Mouse (Mus musculus): ENCODE measurements at regions not wholly inside any gene's neighbourhood (a gene's known extent, or its start where the extent isn't known, plus 50 kb on each side); places are given as distances from the start of the nearest gene placed in this dataset.
A peak's percentile ranks its signal among the peaks of the same experiment; 100 is the strongest.

- DNase-seq (ENCODE audit: low read depth, low spot score) = no peak
These were observed 131.2 kb upstream of the Cxxc4 start for GRCm38 (mm10) chr3:134105112-134105511.

DNA sequence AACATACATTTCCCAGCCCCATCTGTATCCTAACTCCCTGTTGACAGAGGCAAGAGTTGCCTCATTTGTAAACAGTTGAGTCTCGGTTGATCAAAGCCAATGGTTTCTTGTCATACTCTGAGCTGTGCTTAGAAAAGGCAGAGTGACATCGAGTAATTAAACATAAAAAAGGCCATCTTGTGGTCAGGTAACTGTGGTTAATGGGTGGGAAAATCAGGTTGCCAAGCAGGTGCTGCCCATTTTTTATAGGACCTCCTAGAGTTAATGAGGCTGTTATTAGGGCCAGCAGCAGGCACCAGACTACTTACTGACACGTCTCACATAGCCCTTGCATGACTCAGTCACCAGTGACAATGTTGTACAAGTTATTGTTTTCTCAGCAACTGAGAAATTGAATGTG is 130.7 kb upstream of the Cxxc4 start:
- DNase-seq (ENCODE audit: low read depth, low spot score) = no peak

DNA sequence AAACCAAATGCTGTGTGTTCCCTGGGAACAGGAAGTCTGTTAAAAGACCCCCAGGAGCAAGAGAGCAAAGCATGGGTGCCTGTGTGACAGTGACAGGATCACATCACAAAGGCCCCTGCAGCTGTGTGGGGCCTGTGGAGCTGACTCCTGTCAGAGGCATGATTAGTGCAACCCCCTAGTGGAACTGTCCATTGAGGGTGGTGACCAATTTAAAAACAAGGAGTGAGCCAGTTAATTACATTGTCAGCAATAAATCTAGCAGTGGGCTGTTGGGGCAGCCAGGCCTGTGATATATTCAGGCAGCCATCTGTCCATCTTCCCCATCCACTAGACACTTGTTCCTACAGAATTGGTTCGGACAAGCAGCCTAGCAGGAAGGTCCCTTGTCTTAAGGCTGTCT is 121.8 kb upstream of the Cxxc4 start:
- no peak for DNase-seq (ENCODE audit: low read depth, low spot score)

DNA sequence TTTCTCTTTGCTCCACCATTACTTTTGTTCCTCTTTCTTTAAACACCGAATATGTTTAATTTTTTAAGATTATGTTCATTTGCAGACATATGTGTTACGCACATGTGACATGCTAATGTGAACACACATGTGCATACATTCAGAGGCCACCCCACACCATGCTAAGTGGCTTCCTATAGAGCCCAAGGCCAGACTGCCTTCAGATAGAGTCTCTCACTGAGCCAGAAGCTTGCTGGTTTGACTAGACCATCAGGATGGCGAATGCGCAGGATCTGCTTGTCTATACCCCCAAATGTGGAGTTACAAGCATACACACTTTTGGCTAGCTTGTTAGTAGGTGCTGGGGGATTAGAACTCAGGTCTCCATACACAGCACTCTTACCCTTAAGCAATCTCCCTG is 121.3 kb upstream of the Cxxc4 start:
- DNase-seq (ENCODE audit: low read depth, low spot score) = no peak

GRCm38 (mm10) chr3:134118898-134119297 is 117.4 kb upstream of the Cxxc4 start:
- DNase-seq (ENCODE audit: low read depth, low spot score) = no peak

GRCm38 (mm10) chr3:134124982-134125381 is 111.3 kb upstream of the Cxxc4 start:
- DNase-seq (ENCODE audit: low read depth, low spot score) = no peak

GRCm38 (mm10) chr3:134130412-134130811 is 105.9 kb upstream of the Cxxc4 start:
- DNase-seq (ENCODE audit: low read depth, low spot score) = no peak

DNA sequence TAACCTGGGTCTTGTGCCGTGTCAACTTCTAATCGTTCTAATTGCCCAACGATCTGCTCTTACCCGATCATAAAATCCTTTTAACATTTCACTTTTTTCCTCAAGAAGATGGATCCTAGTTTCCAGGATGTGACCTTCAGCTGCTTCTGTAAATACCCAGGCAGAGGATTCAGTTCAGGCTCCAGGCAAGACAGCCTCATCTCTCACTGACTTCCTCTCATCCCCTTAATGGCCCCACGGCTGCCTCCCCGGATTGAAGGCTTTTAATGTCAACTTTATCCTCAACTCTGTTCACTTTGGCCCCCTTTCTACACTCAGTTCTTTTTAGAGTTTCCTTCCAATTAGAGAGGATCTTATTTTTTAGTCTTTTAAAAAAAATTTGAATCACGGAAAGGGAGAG is 91.0 kb upstream of the Cxxc4 start:
- DNase-seq (ENCODE audit: low read depth, low spot score) = no peak

DNA sequence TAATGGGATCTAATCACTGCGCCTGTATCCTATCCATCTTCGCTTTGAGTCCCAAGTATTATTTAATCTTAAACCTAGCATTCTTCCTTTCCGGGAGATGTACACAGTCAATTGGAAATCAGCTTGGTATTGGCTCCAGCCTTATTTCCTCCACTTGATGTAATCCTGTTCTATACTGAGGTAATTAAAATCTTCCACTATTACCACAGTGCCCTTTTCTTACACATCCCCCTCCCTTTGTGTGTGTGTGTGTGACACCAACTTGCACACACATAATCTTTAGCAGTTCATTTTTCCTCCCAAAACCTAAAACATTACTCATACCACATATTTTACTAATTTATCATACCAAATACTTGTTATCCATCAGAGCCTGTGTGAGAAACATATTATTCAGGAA is 90.3 kb upstream of the Cxxc4 start:
- DNase-seq (ENCODE audit: low read depth, low spot score) = no peak

- peak; percentile 17 for DNase-seq (ENCODE audit: low read depth, low spot score)
These were observed 89.7 kb upstream of the Cxxc4 start for GRCm38 (mm10) chr3:134146373-134147224.

DNA sequence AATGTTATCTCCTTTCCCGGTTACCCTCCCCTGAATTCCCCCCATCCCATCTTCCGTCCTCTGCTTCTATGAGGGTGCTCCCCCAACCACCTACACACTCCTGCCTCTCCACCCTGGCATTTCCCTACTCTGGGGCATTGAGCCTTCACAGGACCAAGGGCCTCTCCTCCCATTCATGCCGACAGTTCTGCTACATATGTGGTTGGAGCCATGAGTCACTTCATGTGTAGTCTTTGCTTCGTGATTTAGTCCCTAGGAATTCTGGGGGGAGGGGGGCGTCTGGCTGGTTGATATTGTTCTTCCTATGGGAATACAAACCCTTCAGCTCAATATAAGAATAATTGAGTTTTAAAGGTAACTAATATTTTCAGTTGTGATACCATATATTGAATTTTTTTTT is 74.0 kb upstream of the Cxxc4 start:
- DNase-seq (ENCODE audit: low read depth, low spot score) = no peak

- DNase-seq (ENCODE audit: low read depth, low spot score) = no peak
These were observed 66.4 kb upstream of the Cxxc4 start for GRCm38 (mm10) chr3:134169922-134170321.

DNA sequence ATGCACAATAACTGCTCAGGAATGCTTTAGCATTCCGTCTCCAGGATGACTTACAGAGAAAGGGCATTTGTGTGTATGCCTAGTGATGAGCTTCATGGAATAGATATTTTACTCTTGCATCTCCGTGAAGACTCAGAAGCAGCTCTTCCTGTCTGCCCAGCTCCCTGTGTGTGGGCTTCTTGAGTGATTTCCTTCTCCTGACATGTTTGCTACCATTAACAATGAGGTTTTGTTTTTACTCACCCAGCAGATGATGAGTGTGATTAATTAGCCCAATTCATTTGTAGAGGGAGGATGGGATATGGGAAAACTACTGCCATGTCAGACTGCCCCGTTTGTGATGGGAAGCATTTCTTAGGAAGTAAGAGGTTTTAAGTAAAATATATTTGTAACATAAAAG is 63.9 kb upstream of the Cxxc4 start:
- DNase-seq (ENCODE audit: low read depth, low spot score) = no peak

- no peak for DNase-seq (ENCODE audit: low read depth, low spot score)
These were observed 57.7 kb upstream of the Cxxc4 start for GRCm38 (mm10) chr3:134178491-134179054.

GRCm38 (mm10) chr3:134184042-134184441 is 52.2 kb upstream of the Cxxc4 start:
- DNase-seq (ENCODE audit: low read depth, low spot score) = no peak
